Mouse (Mus musculus) lung, adult 18-20 months (tissue): ENCODE data around the gene Dpt.
"Not testable (repeated sequence)": the region's sequence is repeated elsewhere in the genome, so short reads cannot be mapped to it uniquely, and the experiment has no call there.

Source experiments
- DNase-seq, 2 experiments: peaks; one replicate each; pipeline ENCODE4 v3.0.0; 2022; ENCODE audit warnings: mixed read lengths in 2 of 2

The Dpt gene

GRCm38 (mm10) chr1:164796471-164796870, at the start of gene Dpt:
Dpt (plus strand) TSS chr1:164796644.
- DNase-seq: peak; percentile 26 to 54

DNA sequence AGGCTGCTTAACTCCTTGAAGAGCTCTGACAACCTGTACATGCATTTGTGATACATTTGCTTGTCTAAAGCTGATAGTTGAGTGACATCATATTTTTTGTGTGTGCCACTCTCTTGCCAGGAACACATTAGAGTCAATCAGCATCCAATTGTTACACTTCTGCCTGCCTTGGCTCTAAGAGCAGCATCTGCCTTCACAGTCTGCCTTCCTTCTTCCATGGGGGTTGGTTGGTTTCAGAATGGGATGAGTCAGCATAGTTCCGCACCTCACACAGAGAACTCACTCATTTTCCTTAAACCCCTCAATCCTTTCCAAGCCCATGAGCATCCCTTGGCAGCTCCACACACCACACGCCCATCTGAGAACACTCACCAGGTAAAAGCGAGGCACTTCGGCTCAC, 42.7 kb upstream of the Dpt start:
- no peak for DNase-seq

DNA sequence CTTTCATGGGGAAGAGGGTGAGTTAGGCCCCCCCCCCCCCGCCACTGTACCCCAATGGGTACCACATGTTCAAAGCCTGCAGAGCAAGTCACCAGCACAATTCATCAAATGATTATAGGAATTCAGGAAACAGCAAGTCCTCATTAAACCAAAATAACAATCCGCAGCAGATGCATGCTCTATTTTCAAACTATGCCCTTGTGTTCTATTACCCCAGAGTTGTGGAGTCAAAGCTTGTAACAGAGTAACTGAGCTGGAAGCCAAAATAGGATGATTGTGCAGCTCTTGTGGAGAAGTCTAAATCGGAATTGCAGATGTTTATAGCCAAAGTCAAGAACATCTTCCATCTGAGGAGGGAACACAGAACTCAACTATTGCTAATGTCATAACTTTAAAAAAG, 40.8 kb upstream of the Dpt start:
- DNase-seq: no peak

- DNase-seq: no peak
Measured at GRCm38 (mm10) chr1:164756951-164757350, 39.5 kb upstream of the Dpt start.

GRCm38 (mm10) chr1:164758401-164758800, 38.0 kb upstream of the Dpt start:
- DNase-seq: no peak

DNA sequence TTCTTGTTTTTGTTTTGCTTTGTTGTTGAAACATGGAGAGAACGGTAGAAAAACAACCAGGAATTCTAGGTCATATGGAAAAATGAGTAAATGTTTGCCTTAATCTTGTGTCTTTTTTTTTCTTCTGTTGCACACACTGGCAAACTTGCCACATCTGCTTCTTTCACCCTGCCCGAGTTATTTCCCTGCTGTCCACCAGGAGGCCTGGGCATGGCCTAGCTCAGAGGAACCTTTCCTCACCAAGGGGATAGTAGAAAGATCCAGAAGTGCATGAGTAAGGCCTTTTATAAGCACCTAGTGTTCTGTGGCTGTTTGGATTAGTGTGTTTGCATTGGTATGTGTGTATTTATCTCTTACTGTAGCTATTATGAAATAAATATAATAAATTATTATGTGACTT, 34.2 kb upstream of the Dpt start:
- peak; percentile 13 to 22 for DNase-seq

DNA sequence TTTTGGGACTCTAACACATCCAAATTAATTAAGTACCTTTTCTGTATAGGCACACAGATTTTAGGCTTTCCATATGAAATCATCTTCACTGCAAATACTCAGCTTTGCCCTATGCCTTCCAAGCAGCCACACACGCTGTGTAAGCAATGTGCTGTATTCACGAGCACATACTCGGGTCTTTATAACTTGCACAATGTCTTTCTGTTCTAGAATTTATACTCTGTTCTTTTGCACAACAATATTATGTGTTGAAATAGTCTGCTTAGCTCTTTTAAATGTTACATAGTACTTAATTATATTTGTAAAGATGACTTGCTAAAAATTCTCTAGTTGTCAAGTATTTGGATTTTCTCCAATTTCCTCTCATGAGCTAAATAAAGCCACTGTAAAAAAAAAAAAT, 29.8 kb upstream of the Dpt start:
- DNase-seq: no peak

DNA sequence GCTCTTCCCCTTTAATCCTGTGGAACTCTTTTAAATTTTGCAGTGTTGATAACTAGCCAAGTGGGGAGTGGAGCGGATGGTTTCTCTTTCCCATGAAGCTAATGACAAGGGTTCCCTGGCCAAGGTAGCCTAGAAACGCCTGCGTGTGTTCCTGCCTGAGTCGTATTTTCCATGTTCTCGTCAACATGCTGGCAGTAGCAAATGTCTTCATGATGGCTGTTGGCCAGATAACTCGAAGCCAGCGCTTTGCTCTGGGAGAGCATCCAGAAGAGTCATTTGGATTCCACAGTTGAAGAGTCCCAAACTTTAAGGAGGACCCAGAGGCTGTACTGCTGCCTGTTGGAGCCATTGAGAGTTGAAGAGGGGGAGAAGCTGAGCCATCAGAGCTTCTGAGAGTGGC, 25.8 kb upstream of the Dpt start:
- peak; percentile 69 to 73 for DNase-seq

DNA sequence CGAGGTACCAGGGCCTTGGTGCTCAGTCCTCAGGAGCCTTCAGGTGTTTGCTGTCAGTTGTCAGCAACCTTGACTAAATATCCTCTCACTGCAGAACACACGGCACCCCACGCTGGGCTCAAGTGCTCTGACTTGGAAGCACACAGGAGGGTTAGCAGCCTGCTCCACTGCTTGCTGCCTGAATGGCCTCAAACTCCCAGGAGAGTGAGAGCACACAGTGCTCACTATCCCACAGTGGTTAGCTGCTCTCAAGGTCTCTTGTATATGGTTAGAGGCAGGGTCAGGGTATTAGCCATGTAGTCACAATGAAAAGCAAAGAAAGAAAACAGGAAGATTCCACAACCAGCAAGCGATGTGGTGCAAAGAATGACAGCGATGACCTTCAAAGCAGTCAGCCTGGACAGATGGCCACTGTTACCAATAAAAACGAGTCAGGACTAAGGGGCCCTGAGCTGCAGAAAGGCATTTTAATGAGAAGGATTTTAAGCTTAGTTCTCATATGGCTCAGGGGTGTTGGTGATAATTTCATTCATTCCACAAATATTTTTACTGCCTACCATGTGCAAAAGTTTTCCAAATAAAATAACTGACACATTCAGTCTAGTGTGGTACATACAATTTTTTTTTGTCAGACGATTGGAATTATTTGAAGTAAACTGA, 15.5 kb upstream of the Dpt start:
- DNase-seq: no peak

DNA sequence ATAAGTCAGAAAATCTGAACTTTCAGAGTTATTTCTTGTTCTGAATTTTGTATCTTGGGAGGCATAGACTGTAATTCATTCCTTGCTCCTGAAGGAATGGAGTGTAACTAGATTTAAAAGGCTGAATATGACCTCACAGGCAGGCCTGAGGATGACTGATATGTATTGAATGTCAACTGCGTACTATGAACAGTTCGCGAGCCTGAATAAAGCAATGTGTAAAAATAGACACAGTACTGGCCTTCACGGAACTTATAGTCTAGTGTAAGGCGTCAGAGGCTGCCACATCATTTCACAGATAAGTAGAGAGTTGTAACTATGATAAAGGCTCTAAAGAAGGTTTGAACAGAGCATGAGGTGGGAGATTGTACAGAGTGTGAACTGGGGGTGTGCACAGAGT, 10.3 kb upstream of the Dpt start:
- DNase-seq: no peak

GRCm38 (mm10) chr1:164787771-164788170, 8.7 kb upstream of the Dpt start:
- no peak for DNase-seq

DNA sequence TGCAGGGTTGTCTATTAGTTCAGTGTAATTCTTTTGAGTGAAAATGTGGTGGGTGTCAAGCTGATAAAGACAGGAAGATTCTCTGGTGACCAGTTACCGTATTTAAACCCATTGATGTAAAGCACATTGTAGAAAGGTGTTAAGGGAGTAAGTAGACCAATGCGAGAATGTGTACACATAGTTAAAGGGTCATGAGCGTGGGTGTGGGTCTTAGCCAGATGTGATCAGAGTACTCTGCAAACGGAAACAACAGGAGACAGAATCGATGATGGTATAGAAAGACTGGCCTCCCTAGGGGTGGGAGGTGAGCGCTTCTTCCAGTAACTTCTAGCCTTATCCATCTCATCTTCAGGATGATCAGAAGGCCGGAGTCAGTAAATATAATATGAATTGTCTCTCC, 8.2 kb upstream of the Dpt start:
- DNase-seq: no peak

GRCm38 (mm10) chr1:164790296-164790695, 6.1 kb upstream of the Dpt start:
- DNase-seq: not testable (repeated sequence)

- no peak for DNase-seq
Measured at GRCm38 (mm10) chr1:164793049-164793448, 3.4 kb upstream of the Dpt start.

- DNase-seq: no peak
Measured at GRCm38 (mm10) chr1:164797746-164798285, 1.4 kb downstream of the Dpt start.

- DNase-seq: peak; percentile 41 to 56
Measured at GRCm38 (mm10) chr1:164798471-164798922, 2.1 kb downstream of the Dpt start.

- DNase-seq: no peak
Measured at GRCm38 (mm10) chr1:164799161-164799560, 2.7 kb downstream of the Dpt start.

- DNase-seq: no peak
Measured at GRCm38 (mm10) chr1:164804277-164804676, 7.8 kb downstream of the Dpt start.

- DNase-seq: no peak
Measured at GRCm38 (mm10) chr1:164804751-164805435, 8.4 kb downstream of the Dpt start.

DNA sequence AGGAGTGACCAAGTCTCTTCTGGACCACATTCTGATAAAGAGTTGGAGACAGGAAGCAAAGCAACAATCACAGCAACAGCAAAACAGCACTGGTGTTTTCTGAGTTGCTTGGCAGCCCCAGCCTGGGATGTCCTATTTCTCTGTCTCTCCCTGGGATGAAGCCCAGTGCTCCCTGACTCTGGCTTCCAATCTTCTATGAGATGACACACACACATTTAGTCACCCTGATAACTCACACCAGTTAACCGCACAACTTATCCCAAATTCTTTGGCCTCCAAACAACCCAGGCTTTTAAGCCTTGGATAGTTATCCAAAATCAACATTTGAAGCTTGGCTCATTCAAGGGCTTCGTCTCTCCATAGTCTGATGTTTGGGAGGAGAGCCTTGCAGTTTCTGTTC, 12.9 kb downstream of the Dpt start:
- DNase-seq: peak in 1 of 2 experiments; percentile 8

DNA sequence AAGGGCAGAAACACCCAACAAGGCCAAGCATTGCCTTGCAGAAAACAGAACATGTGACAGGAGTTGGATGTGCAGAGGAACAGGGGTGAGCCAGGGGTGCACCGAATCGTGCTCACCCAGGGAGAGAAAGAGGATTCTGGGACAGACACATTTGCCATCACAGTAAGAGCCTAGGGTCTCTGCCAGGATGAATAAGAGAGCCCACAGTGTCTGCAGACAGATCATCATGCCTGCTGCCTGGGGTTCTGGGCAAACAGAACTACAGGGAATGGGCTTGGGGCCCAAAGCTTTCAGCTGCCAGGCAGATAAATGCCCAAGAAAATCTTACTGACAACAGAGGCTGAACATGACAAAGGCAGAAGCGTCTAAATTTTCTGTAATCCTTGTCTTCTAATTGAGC, 14.9 kb downstream of the Dpt start:
- DNase-seq: no peak

- no peak for DNase-seq
Measured at GRCm38 (mm10) chr1:164814243-164814642, 17.8 kb downstream of the Dpt start.

GRCm38 (mm10) chr1:164815330-164815729, 18.9 kb downstream of the Dpt start:
- DNase-seq: no peak

DNA sequence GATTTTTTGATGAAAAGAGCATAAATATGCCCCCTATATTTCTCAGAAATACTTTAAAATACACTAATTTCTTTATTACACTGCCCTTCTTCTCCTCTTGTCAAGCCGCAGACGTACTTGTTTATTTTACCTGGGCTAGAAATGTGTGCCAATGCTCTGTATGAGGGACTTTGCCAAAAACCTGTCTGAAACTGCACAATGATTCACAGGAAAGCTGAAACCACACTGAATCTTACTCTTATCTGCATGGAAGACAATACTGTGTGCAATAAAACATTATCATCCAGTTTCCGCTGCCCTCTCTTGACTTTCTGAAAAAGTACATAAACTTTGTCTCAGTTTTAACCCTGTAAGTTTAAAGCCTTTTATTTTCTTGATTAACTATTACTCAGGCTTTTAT, 20.9 kb downstream of the Dpt start:
- DNase-seq: no peak
